Mouse (Mus musculus) neutrophil, adult 5-6 weeks (primary cell): Measurements from ENCODE around the gene Suz12. TPM values are rescaled to one million over a fixed set of nuclear protein-coding genes. Genes with fewer than 3 reads are reported as not detected.
A peak's percentile ranks its signal among the peaks of the same experiment; 100 is the strongest.
"Not testable (repeated sequence)": the region's sequence is repeated elsewhere in the genome, so short reads cannot be mapped to it uniquely, and the experiment has no call there.

ENCODE experiments used
- ATAC-seq: fragments of 151-379, 151-347 bp; 2 replicates; pipeline ENCODE4 v1.8.0; 2017; ENCODE audit warnings: mild to moderate bottlenecking, moderate TSS enrichment; ENCODE audit not compliant: insufficient number of reproducible peaks, poor library complexity, low FRiP score, severe bottlenecking; ENCODE audit errors: extremely low read depth
- total RNA-seq: library from RNA; stranded (forward); fragments of 200-1000 nt; gene quantifications from 2 replicates; pipeline ENCODE4 v1.2.3, GENCODE M21; 2017

Gene Suz12
- 45.4 and 48.1 TPM in 2 replicates for total RNA-seq

GRCm38 (mm10) chr11:79992592-79993355 lies at the start of gene Suz12:
Suz12 (plus strand) TSS chr11:79993106.
- ATAC-seq: peak; percentile 91

- ATAC-seq: no peak
These were observed 49.8 kb upstream of the Suz12 start for GRCm38 (mm10) chr11:79943136-79943535.

GRCm38 (mm10) chr11:79943601-79944000 lies 49.3 kb upstream of the Suz12 start:
- ATAC-seq: no peak

GRCm38 (mm10) chr11:79947265-79947664 lies 45.6 kb upstream of the Suz12 start:
- no peak for ATAC-seq

GRCm38 (mm10) chr11:79961346-79962124 lies 31.4 kb upstream of the Suz12 start:
- no peak for ATAC-seq

GRCm38 (mm10) chr11:79962125-79962876 lies 30.6 kb upstream of the Suz12 start, which contains the start of gene Utp6:
Utp6 (minus strand) TSS chr11:79962390.
- ATAC-seq: peak; percentile 99

- no peak for ATAC-seq
These were observed 30.1 kb upstream of the Suz12 start for GRCm38 (mm10) chr11:79962877-79963183.

GRCm38 (mm10) chr11:79963212-79963974 lies 29.5 kb upstream of the Suz12 start:
- no peak for ATAC-seq

GRCm38 (mm10) chr11:79965896-79966295 lies 27.0 kb upstream of the Suz12 start:
- ATAC-seq: no peak

GRCm38 (mm10) chr11:79967752-79968151 lies 25.2 kb upstream of the Suz12 start:
- no peak for ATAC-seq

- no peak for ATAC-seq
These were observed 19.8 kb upstream of the Suz12 start for GRCm38 (mm10) chr11:79973133-79973532.

- ATAC-seq: 0 out of 2 replicates have a peak, but pooled peaks have one; percentile 13
These were observed 19.1 kb upstream of the Suz12 start for GRCm38 (mm10) chr11:79973626-79974476.

- ATAC-seq: no peak
These were observed 17.5 kb upstream of the Suz12 start for GRCm38 (mm10) chr11:79975377-79975776.

- no peak for ATAC-seq
These were observed 16.7 kb upstream of the Suz12 start for GRCm38 (mm10) chr11:79976222-79976621.

- not testable (repeated sequence) for ATAC-seq
These were observed 16.3 kb upstream of the Suz12 start for GRCm38 (mm10) chr11:79976645-79977044.

- not testable (repeated sequence) for ATAC-seq
These were observed 15.8 kb upstream of the Suz12 start for GRCm38 (mm10) chr11:79977061-79977460.

- not testable (repeated sequence) for ATAC-seq
These were observed 15.2 kb upstream of the Suz12 start for GRCm38 (mm10) chr11:79977747-79978146.

GRCm38 (mm10) chr11:79986886-79987285 lies 6.0 kb upstream of the Suz12 start:
- no peak for ATAC-seq
